Mouse (Mus musculus): Measurements from ENCODE around the gene Nsmce4a.
A peak's percentile ranks its signal among the peaks of the same experiment; 100 is the strongest.

Gene Nsmce4a

GRCm38 (mm10) chr7:130577388-130578003 lies 4.6 kb upstream of the Nsmce4a start, which contains the start of gene Tacc2:
Gene Tacc2, plus strand, starts transcription at chr7:130577438.
- DNase-seq, result peak; percentile 21

- peak; percentile 34 for DNase-seq
These were observed 4.1 kb upstream of the Nsmce4a start for GRCm38 (mm10) chr7:130576981-130577380.

- peak; percentile 85 for DNase-seq
These were observed 1.5 kb upstream of the Nsmce4a start for GRCm38 (mm10) chr7:130574211-130574991.

GRCm38 (mm10) chr7:130573746-130574145 lies 828 bp upstream of the Nsmce4a start:
- no peak for DNase-seq

- DNase-seq, result no peak
These were observed 2.4 kb downstream of the Nsmce4a start for GRCm38 (mm10) chr7:130570472-130570871.

GRCm38 (mm10) chr7:130568783-130569436 lies 4.0 kb downstream of the Nsmce4a start:
- no peak for DNase-seq

GRCm38 (mm10) chr7:130564596-130564995 lies 8.3 kb downstream of the Nsmce4a start:
- DNase-seq, result no peak

- DNase-seq, result no peak
These were observed 9.0 kb downstream of the Nsmce4a start for GRCm38 (mm10) chr7:130563880-130564279.

GRCm38 (mm10) chr7:130563276-130563675 lies 9.6 kb downstream of the Nsmce4a start:
- DNase-seq, result no peak

GRCm38 (mm10) chr7:130560933-130561332 lies 12.0 kb downstream of the Nsmce4a start:
- DNase-seq, result no peak

- DNase-seq, result no peak
These were observed 14.3 kb downstream of the Nsmce4a start for GRCm38 (mm10) chr7:130558592-130558991.

- no peak for DNase-seq
These were observed 17.3 kb downstream of the Nsmce4a start for GRCm38 (mm10) chr7:130555597-130555996.

GRCm38 (mm10) chr7:130553321-130553720 lies 19.6 kb downstream of the Nsmce4a start:
- no peak for DNase-seq

- DNase-seq, result peak; percentile 19
These were observed 20.1 kb downstream of the Nsmce4a start for GRCm38 (mm10) chr7:130552780-130553179.

- no peak for DNase-seq
These were observed 25.2 kb downstream of the Nsmce4a start for GRCm38 (mm10) chr7:130547635-130548175.

GRCm38 (mm10) chr7:130546791-130547484 lies 26.0 kb downstream of the Nsmce4a start:
- DNase-seq, result peak; percentile 94

GRCm38 (mm10) chr7:130546421-130546790 lies 26.5 kb downstream of the Nsmce4a start:
- DNase-seq, result no peak

GRCm38 (mm10) chr7:130545893-130546292 lies 27.0 kb downstream of the Nsmce4a start:
- DNase-seq, result no peak

- no peak for DNase-seq
These were observed 27.5 kb downstream of the Nsmce4a start for GRCm38 (mm10) chr7:130545401-130545800.

- DNase-seq, result no peak
These were observed 29.7 kb downstream of the Nsmce4a start for GRCm38 (mm10) chr7:130543181-130543580.

GRCm38 (mm10) chr7:130540176-130540575 lies 32.7 kb downstream of the Nsmce4a start:
- DNase-seq, result no peak

GRCm38 (mm10) chr7:130537068-130537467 lies 35.9 kb downstream of the Nsmce4a start:
- DNase-seq, result no peak

GRCm38 (mm10) chr7:130535174-130535573 lies 37.7 kb downstream of the Nsmce4a start:
- no peak for DNase-seq
